Mouse (Mus musculus): ENCODE measurements around the gene Zfp398.
"Not testable (repeated sequence)": the region's sequence is repeated elsewhere in the genome, so short reads cannot be mapped to it uniquely, and the experiment has no call there.

Gene Zfp398

DNA sequence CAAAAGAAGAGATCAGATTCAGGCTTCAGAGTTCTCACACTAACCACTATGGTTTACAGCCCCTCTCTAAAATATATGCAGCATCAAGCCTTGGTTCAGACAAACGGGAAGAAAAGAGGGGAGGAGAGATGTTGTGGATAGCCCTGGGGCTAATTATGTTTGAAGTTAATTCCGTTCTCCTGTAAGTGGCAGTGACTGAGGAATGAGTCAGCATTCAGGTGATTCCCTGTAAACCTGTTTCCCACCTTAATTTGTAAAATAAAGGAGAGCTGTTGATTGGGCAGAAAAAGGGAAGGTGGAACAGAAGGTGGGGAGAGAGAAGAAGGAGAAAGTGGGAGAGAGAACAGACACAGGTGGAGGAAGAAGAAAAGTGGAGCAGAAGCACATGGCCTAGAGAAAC lies 11.2 kb upstream of the Zfp398 start:
- DNase-seq (ENCODE audit: low read depth, low spot score) = no peak

GRCm38 (mm10) chr6:47827462-47827861 lies 8.0 kb upstream of the Zfp398 start:
- no peak for DNase-seq (ENCODE audit: low read depth, low spot score)

DNA sequence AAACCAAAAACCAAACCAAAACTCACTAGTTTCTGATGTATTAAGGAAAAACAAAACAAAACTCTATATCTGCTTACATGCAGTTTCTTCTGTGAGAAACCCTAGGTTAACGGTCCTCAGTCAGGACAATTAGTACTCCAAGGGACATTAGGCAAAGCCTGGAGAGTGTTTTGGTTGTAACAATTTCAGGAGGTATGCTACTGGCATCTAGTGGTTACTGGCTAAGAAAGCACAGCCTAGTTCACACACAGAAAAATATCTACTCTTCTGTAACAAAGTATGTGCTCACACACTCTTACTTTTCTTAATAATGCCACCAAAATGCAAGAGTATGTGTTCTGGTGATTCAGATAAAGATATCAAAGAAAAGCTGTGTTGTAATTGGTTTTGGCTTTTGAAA lies 6.5 kb upstream of the Zfp398 start:
- DNase-seq (ENCODE audit: low read depth, low spot score) = peak; percentile 30

DNA sequence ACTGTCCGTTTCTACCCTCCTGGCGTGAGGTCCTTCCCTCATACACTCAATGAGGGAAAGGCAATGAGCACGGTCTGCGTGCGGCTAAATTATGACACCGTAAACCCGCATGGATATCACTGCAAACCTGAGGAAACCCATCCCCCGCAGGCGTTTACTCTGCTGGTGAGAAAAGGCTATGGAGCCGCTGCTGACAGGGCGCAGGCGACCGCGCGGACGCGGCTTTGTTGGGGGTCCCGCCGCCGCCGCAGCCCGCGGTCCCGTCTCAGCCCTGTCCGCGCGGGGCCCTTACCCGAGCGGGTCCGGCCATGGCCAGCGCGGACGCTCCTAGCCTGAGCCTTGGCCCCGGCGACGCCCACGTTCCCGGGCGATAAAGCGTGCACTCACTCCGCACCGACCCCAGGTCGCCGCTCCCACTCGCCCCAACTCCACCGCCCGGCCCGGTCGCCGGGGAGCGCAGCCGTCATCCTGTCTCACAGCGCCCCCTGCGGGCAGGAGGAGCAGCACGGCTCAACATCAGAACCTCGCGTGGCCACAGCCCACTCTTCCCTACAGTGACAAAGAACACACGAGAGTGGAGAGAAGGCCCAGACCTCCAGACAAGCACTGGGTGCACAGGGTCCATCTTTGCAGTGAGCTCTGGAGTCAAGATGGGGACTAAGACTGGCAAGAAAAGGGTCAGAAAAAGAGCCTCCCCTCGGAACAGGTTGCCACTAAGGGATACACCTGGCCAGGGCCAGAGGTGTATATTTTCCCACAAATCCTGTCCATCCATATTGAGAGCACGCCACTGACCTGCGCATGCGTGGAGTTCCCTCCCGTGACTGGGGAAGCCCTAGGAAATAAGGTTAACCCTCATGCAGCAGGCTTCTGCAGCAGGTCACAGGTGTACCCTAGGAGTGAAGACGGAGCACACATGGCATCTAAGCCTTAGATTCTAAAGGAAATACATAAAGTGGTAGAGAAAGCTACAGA lies 5.1 kb upstream of the Zfp398 start, which contains the start of gene Zfp786:
Gene Zfp786, minus strand, starts transcription at position 764 of the 975 bp plus-strand sequence.
- peak; percentile 89 for DNase-seq (ENCODE audit: low read depth, low spot score)

DNA sequence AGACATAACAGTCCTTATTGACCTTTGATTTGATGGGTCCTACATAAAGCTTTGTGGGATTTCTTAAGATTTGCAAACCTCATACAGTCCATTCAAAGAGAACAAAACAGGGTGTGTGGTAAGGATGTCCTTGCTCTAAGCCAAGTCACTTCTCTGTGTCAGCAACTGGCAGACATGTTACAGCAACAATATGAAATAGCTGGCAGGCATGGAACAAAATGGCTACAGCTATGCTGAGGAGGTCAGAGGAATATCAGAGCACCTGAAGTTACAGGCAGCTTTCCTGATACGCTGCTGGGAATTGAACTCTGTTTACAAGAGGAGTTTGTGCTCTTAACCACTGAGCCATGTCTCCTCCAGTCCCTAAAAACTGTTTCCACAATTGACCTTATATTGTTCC lies 3.2 kb upstream of the Zfp398 start:
- no peak for DNase-seq (ENCODE audit: low read depth, low spot score)

DNA sequence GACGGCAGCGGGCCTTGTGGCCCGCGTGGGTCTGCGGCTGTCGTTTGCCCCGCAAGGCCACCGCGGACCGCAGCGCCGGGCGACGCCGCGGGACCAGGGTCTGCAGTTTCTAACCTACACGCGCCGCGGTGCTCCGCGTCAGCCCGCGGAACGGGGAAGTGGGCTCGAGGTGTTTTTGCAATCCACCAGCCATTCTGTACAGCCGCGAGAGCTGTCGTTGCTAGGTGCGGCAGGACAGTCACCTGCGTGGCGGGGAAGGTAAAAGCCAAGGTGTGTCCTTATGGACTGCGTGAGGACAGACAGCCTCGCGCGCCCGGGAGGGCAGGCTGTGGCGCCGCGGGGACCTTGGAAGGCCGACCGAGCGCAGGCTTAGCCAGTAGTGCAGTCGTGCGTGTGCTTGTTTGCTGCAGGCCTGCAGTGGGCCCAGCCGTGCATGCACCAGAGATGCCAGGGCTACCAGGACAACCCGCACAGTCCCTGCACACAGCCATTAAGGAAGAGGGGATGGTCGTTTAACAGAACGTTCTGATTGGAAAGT lies 592 bp downstream of the Zfp398 start:
- DNase-seq (ENCODE audit: low read depth, low spot score) = peak; percentile 13

GRCm38 (mm10) chr6:47837630-47838029 lies 2.2 kb downstream of the Zfp398 start:
- DNase-seq (ENCODE audit: low read depth, low spot score) = no peak

DNA sequence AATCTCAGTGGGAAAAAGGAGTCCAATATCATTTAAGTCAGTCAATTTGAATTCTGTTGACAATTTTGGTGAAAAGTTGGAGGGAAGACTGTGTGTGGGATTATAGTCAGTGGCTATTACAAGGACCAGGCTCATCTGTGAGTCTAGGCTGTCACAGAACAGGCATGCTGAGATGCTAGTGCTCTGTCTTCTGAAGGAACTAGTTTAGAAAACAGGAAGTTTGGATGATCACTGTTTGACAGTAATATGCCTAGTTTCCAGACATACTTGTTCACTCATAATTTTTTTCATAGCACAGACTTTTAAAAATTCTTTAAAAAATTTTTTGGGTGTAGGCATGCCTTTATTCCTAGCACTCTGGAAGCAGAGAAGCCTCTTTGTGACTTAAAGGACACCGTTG lies 5.6 kb downstream of the Zfp398 start:
- DNase-seq (ENCODE audit: low read depth, low spot score) = no peak

- no peak for DNase-seq (ENCODE audit: low read depth, low spot score)
Observed at GRCm38 (mm10) chr6:47841831-47842230, 6.4 kb downstream of the Zfp398 start.

DNA sequence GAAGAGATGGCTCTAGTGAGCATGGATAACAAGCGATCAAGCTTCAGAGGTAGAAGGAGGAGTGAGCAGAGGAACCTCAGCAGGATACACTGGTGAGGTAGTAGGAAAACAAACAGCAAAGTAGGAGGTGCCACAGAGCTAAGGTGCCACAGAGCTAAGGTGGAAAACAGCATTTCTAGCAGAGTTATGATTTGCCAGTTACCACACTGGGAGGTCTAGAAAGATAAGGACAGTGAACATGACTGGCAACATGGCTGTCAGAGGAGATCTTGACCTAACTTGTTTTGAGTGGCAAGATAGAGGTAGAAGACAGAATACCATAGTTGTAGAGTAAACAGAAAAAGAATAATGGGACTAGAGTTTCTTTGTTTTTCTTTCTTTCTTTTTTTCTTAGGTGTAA lies 6.9 kb downstream of the Zfp398 start:
- DNase-seq (ENCODE audit: low read depth, low spot score) = no peak

GRCm38 (mm10) chr6:47845779-47846178 lies 10.3 kb downstream of the Zfp398 start:
- DNase-seq (ENCODE audit: low read depth, low spot score) = no peak

- DNase-seq (ENCODE audit: low read depth, low spot score) = no peak
Observed at GRCm38 (mm10) chr6:47857241-47857640, 21.8 kb downstream of the Zfp398 start.

- DNase-seq (ENCODE audit: low read depth, low spot score) = not testable (repeated sequence)
Observed at GRCm38 (mm10) chr6:47857729-47858128, 22.3 kb downstream of the Zfp398 start.

DNA sequence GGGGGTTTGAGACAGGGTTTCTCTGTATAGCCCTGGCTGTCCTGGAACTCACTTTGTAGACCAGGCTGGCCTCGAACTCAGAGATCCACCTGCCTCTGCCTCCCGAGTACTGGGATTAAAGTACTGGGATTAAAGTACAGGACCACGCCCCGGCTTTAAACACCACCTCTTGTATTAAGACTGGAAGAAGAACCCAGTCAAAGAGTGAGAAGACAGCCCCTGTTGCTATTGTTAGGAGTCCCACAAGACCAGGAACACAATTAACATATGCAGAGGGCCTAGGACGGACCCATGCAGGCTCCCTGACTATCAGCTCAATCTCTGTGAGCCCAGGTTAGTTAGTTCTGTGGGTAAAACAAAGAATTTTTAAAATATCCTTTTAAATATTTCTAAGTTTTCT lies 36.8 kb downstream of the Zfp398 start:
- DNase-seq (ENCODE audit: low read depth, low spot score) = no peak

DNA sequence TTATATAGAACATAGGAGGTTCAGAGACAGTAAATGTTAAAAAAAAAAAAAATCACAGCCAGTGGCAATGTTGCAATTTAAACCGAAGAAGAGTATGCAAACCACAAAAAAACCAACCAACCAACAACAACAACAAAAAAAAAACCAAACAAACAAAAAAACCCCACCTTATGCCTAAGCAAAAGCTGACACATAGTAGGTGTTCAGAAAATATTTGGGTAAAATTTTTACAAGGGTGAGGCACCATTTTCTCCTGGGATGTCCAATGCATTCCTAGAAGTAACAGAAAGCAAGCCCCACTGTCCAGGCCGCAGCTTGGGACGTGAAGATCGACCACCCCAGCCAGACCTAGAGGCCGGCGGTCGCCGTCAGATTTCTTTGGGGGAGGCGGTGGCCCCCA lies 41.6 kb downstream of the Zfp398 start, which contains the start of gene Zfp282:
Gene Zfp282, plus strand, starts transcription at position 147 of the 400 bp plus-strand sequence.
- DNase-seq (ENCODE audit: low read depth, low spot score) = no peak

- DNase-seq (ENCODE audit: low read depth, low spot score) = peak; percentile 75
Observed at GRCm38 (mm10) chr6:47877461-47878132, 42.1 kb downstream of the Zfp398 start.

DNA sequence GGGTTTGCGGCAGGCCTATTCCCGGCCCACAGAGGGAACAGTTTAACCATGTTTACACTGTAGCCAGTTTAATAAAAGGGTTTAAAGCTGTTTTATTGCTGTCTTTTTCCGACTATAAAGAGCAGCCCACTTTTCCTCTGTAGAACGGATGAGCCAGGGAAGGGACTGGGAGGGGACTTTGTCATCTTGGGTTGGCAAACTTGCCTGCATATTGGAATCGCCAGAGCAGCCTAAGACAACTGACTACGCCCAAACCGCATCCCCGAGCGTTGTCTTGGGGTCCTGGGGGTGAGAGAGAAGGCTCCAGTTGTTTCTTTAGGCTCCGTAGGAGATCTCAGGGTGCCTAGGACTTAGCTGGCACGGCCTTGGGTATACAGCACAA lies 42.7 kb downstream of the Zfp398 start:
- DNase-seq (ENCODE audit: low read depth, low spot score) = no peak

GRCm38 (mm10) chr6:47878593-47878992 lies 43.1 kb downstream of the Zfp398 start:
- no peak for DNase-seq (ENCODE audit: low read depth, low spot score)

DNA sequence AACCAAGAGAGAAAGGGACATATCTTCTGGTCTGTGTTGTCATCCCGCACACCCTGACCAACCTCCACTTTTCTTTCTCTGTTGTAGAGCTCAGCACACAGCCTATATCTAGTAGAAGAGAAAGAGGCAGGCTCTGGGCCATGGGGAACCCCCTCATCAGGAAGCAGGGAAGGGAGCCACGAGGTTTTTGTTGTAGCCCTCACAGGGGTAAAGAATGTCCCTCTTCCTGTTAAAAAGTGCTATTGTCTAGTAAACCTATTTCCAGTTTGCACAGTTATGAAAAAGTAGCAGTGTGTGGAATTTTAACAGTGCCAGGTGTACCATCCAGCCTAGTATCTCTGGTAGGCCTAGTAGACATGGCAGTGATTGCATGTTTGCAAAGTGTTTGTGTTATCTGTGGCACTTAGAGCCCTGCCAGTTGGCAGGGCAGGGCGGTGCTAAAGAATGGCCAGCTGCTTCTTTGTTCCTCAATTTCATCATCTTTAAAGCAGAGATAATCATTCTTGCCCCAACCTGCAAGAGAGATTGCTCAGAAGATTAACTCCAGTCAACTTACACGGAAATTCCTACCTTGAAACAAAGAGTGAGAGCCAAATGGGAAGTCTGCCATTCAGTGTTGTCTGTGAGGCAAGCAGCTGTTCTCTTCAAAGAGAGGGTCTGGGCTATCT lies 43.7 kb downstream of the Zfp398 start:
- no peak for DNase-seq (ENCODE audit: low read depth, low spot score)

DNA sequence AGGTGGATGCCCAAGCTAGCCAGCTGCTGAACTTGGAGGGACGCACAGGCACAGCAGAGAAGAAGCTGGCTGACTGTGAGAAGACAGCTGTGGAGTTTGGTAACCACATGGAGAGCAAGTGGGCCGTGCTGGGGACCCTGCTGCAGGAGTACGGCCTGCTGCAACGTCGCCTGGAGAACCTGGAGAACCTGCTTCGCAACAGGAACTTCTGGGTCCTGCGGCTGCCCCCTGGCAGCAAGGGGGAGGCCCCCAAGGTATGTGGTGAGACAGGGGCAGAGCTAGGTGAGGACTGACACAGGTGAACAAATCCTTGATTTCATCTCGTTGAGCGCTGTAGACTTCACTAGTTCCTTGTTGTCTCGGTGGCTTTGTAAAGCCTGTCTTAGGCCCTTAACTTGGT lies 44.7 kb downstream of the Zfp398 start:
- no peak for DNase-seq (ENCODE audit: low read depth, low spot score)

- no peak for DNase-seq (ENCODE audit: low read depth, low spot score)
Observed at GRCm38 (mm10) chr6:47888812-47889383, 53.4 kb downstream of the Zfp398 start.
